Mouse (Mus musculus) forebrain, embryonic 11.5 days (tissue): ENCODE measurements around the gene Prok1. TPM values are rescaled to one million over a fixed set of nuclear protein-coding genes. Genes with fewer than 3 reads are reported as not detected.

Experiments used
- ATAC-seq: fragments of 200-750 bp; cut with Nextera tagmentation; replicated peaks from 2 replicates; pipeline ENCODE4 v1.8.0; 2017; ENCODE audit warnings: moderate TSS enrichment; ENCODE audit not compliant: low FRiP score
- DNase-seq: peaks from one replicate; pipeline ENCODE4 v3.0.0-alpha.2; 2017; ENCODE audit warnings: low spot score
- H3K27ac ChIP-seq: fragments of 300-500 bp; sonication (generic); 2 replicates; pipeline ENCODE4 v1.5.1; 2014; ENCODE audit warnings: low read depth, low read length
- H3K27me3 ChIP-seq: fragments of 300-500 bp; sonication (generic); 2 replicates; pipeline ENCODE4 v1.6.1; 2014; ENCODE audit warnings: mild to moderate bottlenecking, low read length, mixed read lengths; ENCODE audit not compliant: control insufficient read depth, insufficient read depth
- H3K36me3 ChIP-seq: fragments of 300-500 bp; sonication (generic); 2 replicates; pipeline ENCODE4 v1.6.1; 2014; ENCODE audit warnings: mild to moderate bottlenecking, low read length, moderate library complexity, mixed read lengths; ENCODE audit not compliant: control insufficient read depth, insufficient read depth
- H3K4me1 ChIP-seq: fragments of 300-500 bp; sonication (generic); replicated peaks from 2 replicates; pipeline ENCODE4 v1.6.1; 2014; ENCODE audit warnings: low read length, mixed read lengths; ENCODE audit not compliant: control insufficient read depth, insufficient read depth
- H3K4me2 ChIP-seq: fragments of 300-500 bp; sonication (generic); 2 replicates; pipeline ENCODE4 v1.6.1; 2014; ENCODE audit warnings: low read depth, mild to moderate bottlenecking, low read length, moderate library complexity, mixed read lengths; ENCODE audit not compliant: severe bottlenecking
- H3K4me3 ChIP-seq: fragments of 300-500 bp; sonication (generic); 2 replicates; pipeline ENCODE4 v1.5.1; 2014; ENCODE audit warnings: low read depth, low read length
- H3K9ac ChIP-seq: fragments of 300-500 bp; sonication (generic); 2 replicates; pipeline ENCODE4 v1.6.1; 2014; ENCODE audit warnings: low read length
- H3K9me3 ChIP-seq: fragments of 300-500 bp; sonication (generic); 2 replicates; pipeline ENCODE4 v1.6.1; 2016; ENCODE audit warnings: low read length, mixed read lengths; ENCODE audit not compliant: control insufficient read depth
- WGBS: fragments of 180-500 bp; shearing (Covaris S2); extraction: QIAGEN DNeasy Blood & Tissue Kit; methylation state at CpG from one replicate; pipeline ENCODE4 v1.1.7; 2014; 5-methylcytosine and 5-hydroxymethylcytosine counted together
- polyA plus RNA-seq: library from polyadenylated mRNA; unstranded; fragments of >200 nt; fragmentation: Nextera tagmentation; extraction: Ambion mirVana; gene quantifications from 2 replicates; pipeline ENCODE4 v1.2.1, GENCODE M21; 2014

Gene Prok1
- polyA plus RNA-seq, 1 experiment from 2014 or later = not detected

DNA sequence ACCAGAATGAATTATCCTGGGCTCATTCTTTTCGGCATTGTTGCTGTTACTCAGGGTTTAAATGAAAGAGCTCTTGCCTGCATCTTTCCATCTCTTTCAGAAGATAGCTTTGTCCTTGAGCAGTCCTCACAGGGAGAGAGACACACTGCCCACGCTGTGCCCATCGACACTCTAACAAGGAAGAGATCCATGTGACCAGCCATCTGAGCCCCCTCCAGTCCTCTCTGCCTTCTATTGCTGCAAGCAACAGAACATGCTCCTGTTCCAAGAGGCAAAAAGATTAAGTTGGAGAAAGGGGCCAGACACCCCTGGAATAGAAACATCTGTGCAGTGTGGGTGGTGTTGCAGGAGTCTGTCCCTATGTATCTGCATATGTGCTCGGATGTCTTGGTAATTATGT, 52.5 kb downstream of the Prok1 start:
- Histone ChIP-seq H3K4me3 (no peak overlapping the region), H3K4me2 (no peak overlapping the region), H3K4me1 (no peaks in the 10 kb centered on the region), H3K9me3 (no peaks in the 10 kb centered on the region), H3K36me3 (no peaks in the 10 kb centered on the region), H3K27me3 (no peaks in the 10 kb centered on the region), H3K27ac (no peak overlapping the region), H3K9ac (no peak overlapping the region)
- DNase-seq = no peak
- no peak for ATAC-seq
- 81% methylated on average over 4 of the region's 4 CpGs for WGBS

DNA sequence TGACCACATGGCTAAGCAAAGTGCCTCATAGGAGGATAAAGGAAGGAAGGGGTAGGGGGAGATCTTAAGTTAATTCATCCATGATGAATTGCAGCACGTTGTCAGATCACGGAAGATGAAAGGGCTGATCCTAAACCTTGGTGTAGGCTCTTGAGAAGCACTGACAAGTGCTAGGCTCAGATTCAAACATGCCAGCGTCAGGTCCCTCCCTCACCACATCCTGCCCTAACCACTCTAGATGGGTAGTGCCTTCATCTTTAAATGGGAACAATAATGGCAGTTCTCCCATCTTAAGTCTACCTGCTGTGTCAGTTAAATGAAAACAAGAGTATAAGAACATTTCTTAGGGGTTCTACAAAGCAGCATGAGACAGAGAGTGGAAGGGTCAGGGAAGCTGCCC, 53.9 kb downstream of the Prok1 start:
- Histone ChIP-seq H3K36me3 (no peaks in the 10 kb centered on the region), H3K27me3 (no peaks in the 10 kb centered on the region), H3K4me3 (no peak overlapping the region), H3K27ac (no peak overlapping the region), H3K9me3 (no peaks in the 10 kb centered on the region), H3K4me1 (no peaks in the 10 kb centered on the region), H3K4me2 (no peak overlapping the region), H3K9ac (no peak overlapping the region)
- ATAC-seq (no peak), DNase-seq (no peak)
- WGBS = 71% methylated on average over 3 of the region's 3 CpGs

DNA sequence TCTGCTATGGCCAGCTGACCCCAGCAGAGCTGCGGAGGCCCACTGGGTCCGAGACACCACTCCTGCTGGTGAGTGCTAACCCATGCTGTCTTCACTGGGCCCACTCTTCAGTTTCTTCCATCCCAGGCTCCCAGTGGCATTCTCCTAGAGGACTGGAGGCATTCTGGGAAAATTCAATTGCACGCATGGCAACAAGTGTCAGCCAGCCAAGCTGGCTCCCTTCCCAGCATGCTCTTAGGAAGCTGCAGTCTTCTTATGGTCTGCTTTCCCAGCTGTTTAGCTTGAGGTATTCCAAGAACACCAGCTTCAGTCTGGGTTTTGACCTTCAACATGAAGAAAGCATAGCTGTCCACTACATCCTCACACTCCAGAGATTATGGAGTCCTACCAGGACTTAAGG, 56.3 kb downstream of the Prok1 start:
- ATAC-seq (no peak), DNase-seq (no peak)
- no peaks in the 10 kb centered on the region for H3K27me3 ChIP-seq
- H3K4me2 ChIP-seq = no peak overlapping the region
- H3K4me3 ChIP-seq = no peak overlapping the region
- no peak overlapping the region for H3K27ac ChIP-seq
- H3K4me1 ChIP-seq = no peaks in the 10 kb centered on the region
- WGBS = 95% methylated on average over 3 of the region's 3 CpGs
- H3K36me3 ChIP-seq = no peaks in the 10 kb centered on the region
- no peak overlapping the region for H3K9ac ChIP-seq
- no peaks in the 10 kb centered on the region for H3K9me3 ChIP-seq

Other genes with a start within 250 kb of the Prok1 start
- gene Kcna3, start 203.5 kb downstream of the Prok1 start, polyA plus RNA-seq = 9.2 and 9.5 TPM in 2 replicates
- 0.05 and 0.20 TPM in 2 replicates for gene Kcna2, start 138.6 kb downstream of the Prok1 start, polyA plus RNA-seq
- gene Kcna10, start 56.7 kb downstream of the Prok1 start, polyA plus RNA-seq = not detected in 2 replicates
- gene Cym, start 18.0 kb downstream of the Prok1 start, polyA plus RNA-seq = not detected in 2 replicates
- not detected in 2 replicates for gene A630076J17Rik, start 9.1 kb downstream of the Prok1 start, polyA plus RNA-seq
- 174 and 177 TPM in 2 replicates for gene Lamtor5, start 39.2 kb upstream of the Prok1 start, polyA plus RNA-seq
- 2.3 and 3.2 TPM in 2 replicates for gene Slc16a4, start 51.5 kb upstream of the Prok1 start, polyA plus RNA-seq
- gene Rbm15, start 94.0 kb upstream of the Prok1 start, polyA plus RNA-seq = 19.4 and 22.6 TPM in 2 replicates
- gene Kcnc4, start 219.8 kb upstream of the Prok1 start, polyA plus RNA-seq = 0.28 and 0.39 TPM in 2 replicates